Mouse (Mus musculus) stomach, postnatal 0 days (tissue): Measurements from ENCODE around the gene Vmn2r22. TPM values are rescaled to one million over a fixed set of nuclear protein-coding genes. Genes with fewer than 3 reads are reported as not detected.
"Not testable (repeated sequence)": the region's sequence is repeated elsewhere in the genome, so short reads cannot be mapped to it uniquely, and the experiment has no call there.

ENCODE experiments used
- ATAC-seq: fragments of 200-750 bp; cut with Nextera tagmentation; 2 replicates; pipeline ENCODE4 v1.8.0; 2017; ENCODE audit not compliant: low FRiP score, low TSS enrichment
- DNase-seq: peaks from one replicate; pipeline ENCODE4 v3.0.0-alpha.2; 2016; ENCODE audit warnings: low spot score
- H3K27ac ChIP-seq: fragments of 300-500 bp; sonication (generic); replicated peaks from 2 replicates; pipeline ENCODE4 v1.5.1; 2014; ENCODE audit warnings: mild to moderate bottlenecking, control low read depth
- H3K27me3 ChIP-seq: fragments of 300-500 bp; sonication (generic); 2 replicates; pipeline ENCODE4 v1.6.1; 2014; ENCODE audit warnings: low read length; ENCODE audit not compliant: control insufficient read depth, insufficient read depth
- H3K36me3 ChIP-seq: fragments of 300-500 bp; sonication (generic); 2 replicates; pipeline ENCODE4 v1.6.1; 2014; ENCODE audit warnings: low read length, mixed read lengths; ENCODE audit not compliant: control insufficient read depth, insufficient read depth
- H3K4me1 ChIP-seq: fragments of 300-500 bp; sonication (generic); replicated peaks from 2 replicates; pipeline ENCODE4 v1.6.1; 2014; ENCODE audit warnings: antibody characterized with exemption; ENCODE audit not compliant: control insufficient read depth, insufficient read depth
- H3K4me2 ChIP-seq: fragments of 300-500 bp; sonication (generic); replicated peaks from 2 replicates; pipeline ENCODE4 v1.6.1; 2014; ENCODE audit warnings: low read depth, mild to moderate bottlenecking, control low read depth, moderate library complexity
- H3K4me3 ChIP-seq: fragments of 300-500 bp; sonication (generic); 2 replicates; pipeline ENCODE4 v1.5.1; 2014; ENCODE audit warnings: low read depth, low read length, control low read depth
- H3K9ac ChIP-seq: fragments of 300-500 bp; sonication (generic); 2 replicates; pipeline ENCODE4 v1.6.1; 2014; ENCODE audit warnings: mild to moderate bottlenecking, low read length, control low read depth, mixed read lengths
- H3K9me3 ChIP-seq: fragments of 300-500 bp; sonication (generic); 2 replicates; pipeline ENCODE4 v1.6.1; 2016; ENCODE audit warnings: low read length; ENCODE audit not compliant: control insufficient read depth
- CTCF ChIP-seq: IDR thresholded peaks from 2 replicates; pipeline ENCODE4 v1.5.1; 2016; ENCODE audit warnings: antibody characterized with exemption, low read depth, mild to moderate bottlenecking, moderate library complexity
- EP300 ChIP-seq: optimal IDR thresholded peaks from 2 replicates; pipeline ENCODE3; 2016; ENCODE audit warnings: antibody characterized with exemption
- WGBS: fragments of 180-500 bp; shearing (Covaris S2); extraction: QIAGEN DNeasy Blood & Tissue Kit; methylation state at CpG from one replicate; pipeline ENCODE4 v1.1.7; 2014; 5-methylcytosine and 5-hydroxymethylcytosine counted together
- polyA plus RNA-seq: library from polyadenylated mRNA; unstranded; fragments of >200 nt; fragmentation: Nextera tagmentation; extraction: Ambion mirVana; gene quantifications from 2 replicates; pipeline ENCODE4 v1.2.1, GENCODE M21; 2015

Vmn2r22 gene
- polyA plus RNA-seq: 0.01 TPM in 1 of 2 replicates, not detected in the other

DNA sequence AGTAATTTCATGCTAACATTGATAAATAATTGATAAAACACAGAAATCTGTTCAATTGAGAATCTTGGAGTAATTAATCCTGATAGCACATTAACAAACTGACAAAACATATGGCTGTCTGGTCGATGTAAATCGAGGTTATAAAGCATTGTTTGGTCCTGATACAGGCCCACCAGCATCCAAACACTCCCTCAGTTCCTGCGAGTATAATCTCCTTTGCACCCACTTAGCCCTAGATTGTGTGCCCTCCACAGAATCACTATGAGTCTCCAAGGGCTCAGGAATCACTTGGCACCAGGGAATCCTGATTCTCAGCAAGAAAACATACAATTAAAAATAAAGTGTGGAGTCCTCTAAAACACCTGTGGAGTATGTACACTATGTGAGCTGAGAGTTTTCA lies at the start of gene Vmn2r22:
TSS of gene Vmn2r22 (minus strand) at position 101 of the 400 bp plus-strand sequence.
- DNase-seq, ATAC-seq, H3K27ac ChIP-seq, H3K36me3 ChIP-seq, H3K4me1 ChIP-seq, H3K4me3 ChIP-seq, H3K9ac ChIP-seq, H3K9me3 ChIP-seq, H3K27me3 ChIP-seq, H3K4me2 ChIP-seq: not testable (repeated sequence)
- 56% methylated on average over 3 of the region's 3 CpGs for WGBS

DNA sequence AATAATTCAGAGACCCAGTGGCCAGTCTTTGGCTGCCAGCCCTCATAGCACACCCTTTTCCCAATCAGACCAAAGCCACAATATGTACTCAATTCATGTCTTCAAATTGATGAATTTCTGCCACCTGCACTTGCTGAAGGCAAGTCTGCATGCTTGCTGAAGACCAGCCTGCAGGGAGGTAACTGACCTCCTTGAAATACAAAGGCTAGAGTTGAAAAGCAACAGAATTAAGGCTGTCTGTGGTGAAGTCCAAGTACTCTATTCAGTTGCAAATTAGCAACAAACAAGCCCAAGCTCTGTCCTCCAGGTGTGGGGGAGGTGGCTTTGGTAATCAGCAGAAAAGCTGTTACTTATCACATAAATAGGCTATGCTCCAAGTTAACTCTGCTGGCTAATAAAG lies 46.7 kb upstream of the Vmn2r22 start:
- TF ChIP-seq EP300 (no peak), CTCF (no peak)
- Histone ChIP-seq H3K9ac (no peak overlapping the region), H3K9me3 (no peaks in the 10 kb centered on the region), H3K36me3 (no peaks in the 10 kb centered on the region), H3K4me1 (no peaks in the 10 kb centered on the region), H3K27ac (no peak overlapping the region), H3K4me3 (no peak overlapping the region), H3K4me2 (no peak overlapping the region), H3K27me3 (no peaks in the 10 kb centered on the region)
- ATAC-seq (no peak), DNase-seq (no peak)

DNA sequence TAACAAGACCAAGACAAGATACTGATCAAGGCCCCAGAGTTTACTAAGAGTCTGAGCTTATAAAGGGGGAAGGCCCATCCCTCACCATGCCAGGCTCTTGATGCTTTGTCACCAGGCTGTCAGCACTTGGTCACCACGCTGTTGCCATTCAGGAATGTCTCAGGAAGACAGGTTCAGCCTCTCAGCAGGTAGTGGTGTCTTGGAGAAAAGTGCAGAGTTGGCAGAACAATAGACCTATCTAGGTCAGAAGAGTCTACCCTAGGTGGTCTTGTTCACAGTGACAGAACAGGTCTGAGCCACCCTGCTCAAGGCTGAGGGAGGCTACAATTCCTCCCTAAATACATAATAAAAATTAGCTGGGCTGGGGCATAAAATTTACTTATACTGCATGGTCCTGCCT lies 46.1 kb upstream of the Vmn2r22 start:
- not testable (repeated sequence) for H3K9ac ChIP-seq, H3K4me2 ChIP-seq, H3K27me3 ChIP-seq, H3K4me1 ChIP-seq, H3K4me3 ChIP-seq, DNase-seq, H3K36me3 ChIP-seq, H3K27ac ChIP-seq, ATAC-seq, H3K9me3 ChIP-seq
- 27% methylated on average over 1 of the region's 1 CpGs for WGBS

DNA sequence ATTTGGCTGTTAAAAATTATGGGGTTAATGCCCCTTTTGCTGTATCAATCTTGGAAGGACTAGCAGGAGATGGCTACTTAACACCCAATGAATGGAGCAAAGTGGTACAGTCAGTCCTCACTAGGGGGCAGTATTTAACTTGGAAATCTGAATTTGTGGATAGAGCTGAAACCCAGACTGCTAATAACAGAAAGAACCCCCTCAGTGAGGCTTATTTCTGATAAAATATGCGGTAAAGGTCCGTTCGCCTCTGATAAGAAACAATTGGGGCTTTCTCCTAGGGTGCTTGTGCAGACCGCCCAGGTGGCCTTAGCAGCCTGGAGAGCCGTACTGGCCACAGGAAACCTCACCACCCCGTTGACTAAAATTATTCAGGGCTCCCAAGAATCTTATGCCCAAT lies 6.5 kb upstream of the Vmn2r22 start:
- no peak for ATAC-seq
- H3K36me3 ChIP-seq: no peaks in the 10 kb centered on the region

DNA sequence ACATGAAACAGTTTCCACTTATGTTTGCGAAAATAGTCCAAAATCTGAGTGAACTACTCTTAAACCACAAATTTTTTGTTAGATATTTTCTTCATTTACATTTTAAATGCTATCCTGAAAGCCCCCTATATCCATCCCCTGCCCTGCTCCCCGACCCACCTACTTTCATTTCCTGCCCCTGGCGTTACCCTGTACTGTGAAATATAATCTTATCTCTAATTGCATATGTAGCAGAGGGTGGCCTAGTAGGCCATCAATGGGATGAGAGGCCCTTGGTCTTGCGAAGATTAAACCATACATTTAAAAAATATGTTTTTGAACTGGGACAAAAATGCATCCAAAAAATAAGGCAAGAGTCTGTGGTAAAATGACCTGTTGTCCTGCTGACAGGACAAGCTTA lies 11.1 kb downstream of the Vmn2r22 start:
- not testable (repeated sequence) for H3K27ac ChIP-seq, DNase-seq, H3K9ac ChIP-seq, H3K9me3 ChIP-seq, H3K36me3 ChIP-seq, H3K27me3 ChIP-seq, H3K4me3 ChIP-seq, ATAC-seq, H3K4me2 ChIP-seq, H3K4me1 ChIP-seq
- 69% methylated on average over 4 of the region's 4 CpGs for WGBS

More for the DNA sequence above, 6.5 kb upstream of the Vmn2r22 start:
- Histone ChIP-seq H3K27me3 (no peaks in the 10 kb centered on the region), H3K27ac (no peak overlapping the region), H3K4me2 (no peak overlapping the region), H3K4me1 (no peaks in the 10 kb centered on the region), H3K9ac (no peak overlapping the region), H3K9me3 (no peaks in the 10 kb centered on the region), H3K4me3 (no peak overlapping the region)
- no peak for TF ChIP-seq EP300
- TF ChIP-seq CTCF: peak; percentile 34
- WGBS: 49% methylated on average over 6 of the region's 6 CpGs
- no peak for DNase-seq

DNA sequence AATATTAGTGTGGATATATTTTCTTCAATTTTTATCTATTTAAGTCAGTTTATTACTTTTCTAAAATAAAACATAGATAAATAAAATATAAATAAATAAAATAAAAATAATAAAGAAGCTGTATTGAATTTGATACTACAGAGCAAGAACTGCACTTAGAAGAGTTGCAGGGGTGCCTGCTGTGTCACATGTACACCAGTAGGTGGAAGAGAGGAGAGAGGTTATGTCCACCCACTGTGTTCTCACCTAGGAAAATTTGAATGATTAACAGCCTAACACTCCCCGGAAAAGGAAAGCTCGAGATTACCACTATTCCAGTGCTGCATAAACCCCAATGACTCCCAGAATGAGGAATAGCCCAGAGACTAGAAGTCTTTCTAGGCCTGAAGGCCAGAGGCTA lies 26.7 kb downstream of the Vmn2r22 start:
- not testable (repeated sequence) for H3K36me3 ChIP-seq, DNase-seq, ATAC-seq, H3K4me3 ChIP-seq, H3K27ac ChIP-seq, H3K4me2 ChIP-seq, H3K9me3 ChIP-seq, H3K27me3 ChIP-seq, H3K4me1 ChIP-seq, H3K9ac ChIP-seq
- no CpG with 5 or more reads among the region's 2 CpGs for WGBS

DNA sequence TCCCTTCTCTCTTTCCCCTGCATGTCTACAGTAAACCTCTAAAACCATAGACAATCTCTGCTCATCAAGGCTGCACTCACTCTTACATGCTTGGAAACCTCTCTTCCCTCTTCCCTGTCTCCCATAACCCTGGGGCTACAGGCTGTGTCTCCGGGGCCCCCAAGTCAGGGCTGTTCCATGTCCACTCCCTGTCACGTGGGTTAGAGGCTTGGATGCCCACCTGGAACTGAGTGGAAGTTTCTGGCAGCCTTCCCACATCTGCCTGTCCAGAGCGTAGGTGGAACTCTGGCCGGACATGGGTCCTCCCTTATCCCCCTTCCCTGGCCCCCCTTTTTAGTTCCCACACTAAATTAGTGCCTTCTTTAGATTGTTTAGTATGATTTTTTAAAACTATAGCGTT lies 62.2 kb downstream of the Vmn2r22 start:
- no CpG with 5 or more reads among the region's 5 CpGs for WGBS
- H3K9ac ChIP-seq, H3K4me1 ChIP-seq, H3K4me2 ChIP-seq, H3K4me3 ChIP-seq, ATAC-seq, H3K9me3 ChIP-seq, H3K27me3 ChIP-seq, H3K36me3 ChIP-seq, DNase-seq, H3K27ac ChIP-seq: not testable (repeated sequence)

DNA sequence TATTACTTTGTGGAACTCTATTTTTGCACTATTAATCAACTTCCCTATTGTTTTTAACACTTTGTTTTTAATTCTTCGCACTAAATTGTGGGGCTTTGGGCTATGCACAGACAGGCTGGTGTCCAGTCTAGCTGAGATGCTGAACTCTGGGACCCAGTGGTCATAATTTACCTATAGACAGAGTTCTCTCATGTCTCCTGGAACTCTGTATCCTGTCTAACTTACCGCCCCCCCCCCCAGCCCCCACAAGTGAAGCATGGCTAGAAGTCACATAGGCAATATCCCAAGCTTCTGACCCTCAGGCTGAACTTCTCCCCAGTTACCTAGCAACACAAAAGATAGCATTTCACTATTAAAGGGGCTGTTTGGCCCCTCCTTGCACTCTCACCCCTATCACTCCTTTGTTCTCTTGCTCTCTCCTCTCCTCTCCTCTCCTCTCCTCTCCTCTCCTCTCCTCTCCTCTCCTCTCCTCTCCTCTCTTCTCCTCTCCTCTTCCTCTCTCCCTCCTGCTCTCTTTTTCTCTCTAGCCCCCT lies 62.7 kb downstream of the Vmn2r22 start:
- not testable (repeated sequence) for DNase-seq, H3K4me1 ChIP-seq, H3K9me3 ChIP-seq, H3K36me3 ChIP-seq, H3K9ac ChIP-seq, H3K27me3 ChIP-seq, H3K27ac ChIP-seq, H3K4me2 ChIP-seq, ATAC-seq, H3K4me3 ChIP-seq
- WGBS: no CpG with 5 or more reads among the region's 2 CpGs

DNA sequence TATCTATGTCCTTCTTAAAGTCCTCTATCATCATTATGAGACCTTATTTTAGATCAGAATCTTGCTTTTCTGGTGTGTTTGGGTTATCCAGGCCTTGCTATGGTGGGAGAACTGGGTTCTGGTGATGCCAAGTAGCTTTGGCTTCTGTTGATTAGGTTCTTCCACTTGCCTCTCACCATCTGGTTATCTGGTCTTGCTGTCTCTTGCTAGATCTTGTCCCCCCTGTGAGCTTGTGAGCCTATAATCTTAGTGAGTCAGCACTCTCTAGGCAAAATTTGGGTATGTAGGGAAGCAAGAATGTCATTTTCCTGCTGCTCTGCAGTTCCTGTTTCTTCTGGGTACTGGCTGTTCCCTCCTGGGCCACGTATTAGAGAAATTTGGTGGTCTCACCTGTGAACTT lies 66.5 kb downstream of the Vmn2r22 start:
- H3K27me3 ChIP-seq, H3K9ac ChIP-seq, H3K27ac ChIP-seq, DNase-seq, H3K4me2 ChIP-seq, H3K36me3 ChIP-seq, ATAC-seq, H3K4me1 ChIP-seq, H3K4me3 ChIP-seq, H3K9me3 ChIP-seq: not testable (repeated sequence)
- no CpG with 5 or more reads among the region's 1 CpGs for WGBS
